In genomic region chr7:67234797-67235196, GRCm38 (mm10) we compare ENCODE assay signal across 11 mouse cellular contexts. TPM values are rescaled to one million over a fixed set of nuclear protein-coding genes. Genes with fewer than 3 reads are reported as not detected.
A peak's percentile ranks its signal among the peaks of the same experiment; 100 is the strongest.
DNase-seq lines count a peak whose midpoint lies in the region; ATAC-seq and TF ChIP-seq lines count a peak whose summit lies in the region.
"Had no signal": no experiment of that assay in that cellular context is flagged by ENCODE, and none has a peak within 500 bp of the region (broad histone marks: within the 10 kb centered on the region; RNA-seq: fewer than 3 reads in every experiment).

No protein-coding gene starts in this region.

- no peaks in the 10 kb centered on the region for H3K9me3 ChIP-seq in intestine, postnatal 0 days (ENCODE audit: control insufficient read depth)
- H3K9me3 ChIP-seq in intestine, embryonic 15.5 days = no peaks in the 10 kb centered on the region
- H3K9me3 ChIP-seq in heart, postnatal 0 days (replicated peaks; ENCODE audit: control insufficient read depth, low read length) = no peaks in the 10 kb centered on the region
- H3K9me3 ChIP-seq in midbrain, embryonic 11.5 days (ENCODE audit: control insufficient read depth, low read length) = no peaks in the 10 kb centered on the region
- H3K9me3 ChIP-seq: embryonic facial prominence, embryonic 12.5 days had no signal

- peaks cover 47% of the 10 kb centered on the region for H3K36me3 ChIP-seq in intestine, postnatal 0 days (ENCODE audit: control insufficient read depth, insufficient read depth)
- H3K36me3 ChIP-seq in intestine, embryonic 15.5 days = 0 out of 2 replicates have a peak, but pooled peaks cover 6% of the 10 kb centered on the region
- H3K36me3 ChIP-seq in heart, postnatal 0 days (replicated peaks; ENCODE audit: control insufficient read depth, insufficient read depth, low read length) = peaks cover 64% of the 10 kb centered on the region
- peaks cover 3% of the 10 kb centered on the region; the same call in 1 of the 2 replicates for H3K36me3 ChIP-seq in midbrain, embryonic 11.5 days (ENCODE audit: control insufficient read depth, insufficient read depth, low read length)

- peak; percentile 23 for DNase-seq in thymus, postnatal 4 days
- DNase-seq in thymus, postnatal 36 days = no peak
- peak; percentile 74 for DNase-seq in heart, postnatal 0 days (ENCODE audit: low spot score)
- peak; percentile 8 for DNase-seq in testis, postnatal 14 days (ENCODE audit: low spot score)
- no peak for DNase-seq in embryo, embryonic 10.5 days (ENCODE audit: low spot score)
- DNase-seq in midbrain, embryonic 11.5 days (ENCODE audit: low spot score, missing footprints) = no peak

- TF ChIP-seq EP300 in heart, postnatal 0 days (IDR thresholded peaks at IDR 0.05; ENCODE audit: low read depth) = no peak

- no peaks in the 10 kb centered on the region for H3K27me3 ChIP-seq in intestine, postnatal 0 days (replicated peaks; ENCODE audit: control insufficient read depth, insufficient read depth, low read length)
- no peaks in the 10 kb centered on the region for H3K27me3 ChIP-seq in intestine, embryonic 15.5 days (replicated peaks)
- H3K27me3 ChIP-seq in heart, postnatal 0 days (ENCODE audit: control insufficient read depth, insufficient read depth, low read length) = no peaks in the 10 kb centered on the region
- H3K27me3 ChIP-seq in midbrain, embryonic 11.5 days (ENCODE audit: control insufficient read depth, insufficient read depth, low read length) = no peaks in the 10 kb centered on the region
- H3K27me3 ChIP-seq: embryonic facial prominence, embryonic 12.5 days had no signal

- 76% methylated on average over 8 of the region's 8 CpGs for WGBS in intestine, postnatal 0 days
- 69% methylated on average over 8 of the region's 8 CpGs for WGBS in intestine, embryonic 15.5 days
- 21% methylated on average over 8 of the region's 8 CpGs for WGBS in heart, postnatal 0 days
- WGBS in midbrain, embryonic 11.5 days = 84% methylated on average over 8 of the region's 8 CpGs

- peak; percentile 37; the same call in 1 of the 2 replicates for TF ChIP-seq CTCF in intestine, postnatal 0 days (IDR thresholded peaks at IDR 0.05; ENCODE audit: low read depth)
- peak; percentile 38 for TF ChIP-seq CTCF in heart, postnatal 0 days (IDR thresholded peaks at IDR 0.05; ENCODE audit: low read depth)

- no peak overlapping the region for H3K4me2 ChIP-seq in intestine, postnatal 0 days (replicated peaks; ENCODE audit: low read depth)
- H3K4me2 ChIP-seq in intestine, embryonic 15.5 days (replicated peaks) = no peak overlapping the region
- H3K4me2 ChIP-seq in heart, postnatal 0 days (ENCODE audit: low read depth, low read length) = no peak overlapping the region
- no peak overlapping the region for H3K4me2 ChIP-seq in midbrain, embryonic 11.5 days
- H3K4me2 ChIP-seq: embryonic facial prominence, embryonic 12.5 days had no signal

- H3K9ac ChIP-seq in intestine, postnatal 0 days (ENCODE audit: low read depth, low read length) = no peak overlapping the region
- H3K9ac ChIP-seq in intestine, embryonic 15.5 days = no peak overlapping the region
- no peak overlapping the region for H3K9ac ChIP-seq in heart, postnatal 0 days (replicated peaks; ENCODE audit: low read depth, low read length)
- no peak overlapping the region for H3K9ac ChIP-seq in midbrain, embryonic 11.5 days (ENCODE audit: low read length)
- H3K9ac ChIP-seq: embryonic facial prominence, embryonic 12.5 days had no signal

- ATAC-seq in intestine, postnatal 0 days = no peak
- ATAC-seq in intestine, embryonic 15.5 days = no peak
- ATAC-seq in heart, postnatal 0 days (ENCODE audit: insufficient read depth, low read depth) = peak; percentile 65
- no peak for ATAC-seq in midbrain, embryonic 11.5 days (ENCODE audit: low FRiP score)

- no peak overlapping the region for H3K4me3 ChIP-seq in intestine, postnatal 0 days (ENCODE audit: low read depth, low read length)
- H3K4me3 ChIP-seq in intestine, embryonic 15.5 days (replicated peaks) = no peak overlapping the region
- H3K4me3 ChIP-seq in heart, postnatal 0 days (ENCODE audit: low read depth, low read length) = no peak overlapping the region
- H3K4me3 ChIP-seq in midbrain, embryonic 11.5 days (ENCODE audit: low read depth, low read length) = no peak overlapping the region
- H3K4me3 ChIP-seq: embryonic facial prominence, embryonic 12.5 days; left cerebral cortex, adult 2 months had no signal

- H3K4me1 ChIP-seq in intestine, postnatal 0 days (replicated peaks; ENCODE audit: control insufficient read depth, insufficient read depth, low read length) = no peaks in the 10 kb centered on the region
- H3K4me1 ChIP-seq in intestine, embryonic 15.5 days (replicated peaks) = no peaks in the 10 kb centered on the region
- H3K4me1 ChIP-seq in heart, postnatal 0 days (ENCODE audit: control insufficient read depth, insufficient read depth) = peaks cover 46% of the 10 kb centered on the region
- H3K4me1 ChIP-seq in midbrain, embryonic 11.5 days (ENCODE audit: control insufficient read depth, insufficient read depth, low read length) = no peaks in the 10 kb centered on the region
- H3K4me1 ChIP-seq: embryonic facial prominence, embryonic 12.5 days had no signal

- no peak overlapping the region for H3K27ac ChIP-seq in intestine, postnatal 0 days (ENCODE audit: low read depth, low read length)
- H3K27ac ChIP-seq in intestine, embryonic 15.5 days = no peak overlapping the region
- peak overlapping the region; percentile 56 for H3K27ac ChIP-seq in heart, postnatal 0 days (ENCODE audit: low read depth)
- no peak overlapping the region for H3K27ac ChIP-seq in midbrain, embryonic 11.5 days (ENCODE audit: low read depth, low read length)
- H3K27ac ChIP-seq: embryonic facial prominence, embryonic 12.5 days; left cerebral cortex, adult 2 months; macrophage had no signal

RNA-seq across cellular contexts. Expression of gene Lysmd4, which starts 12.5 kb away (rescaled TPM):
- 9.3 and 9.6 TPM in 2 replicates for polyA plus RNA-seq in intestine, postnatal 0 days (2015; fragmentation: Nextera tagmentation; extraction: Ambion mirVana)
- polyA plus RNA-seq in intestine, embryonic 15.5 days (2015; fragmentation: Nextera tagmentation; extraction: Ambion mirVana) = 11.1 and 12.5 TPM in 2 replicates
- 15.1 and 15.9 TPM in 2 replicates for total RNA-seq in heart, postnatal 0 days (2014; rRNA removed; ENCODE audit: low replicate concordance)
- polyA plus RNA-seq in heart, postnatal 0 days (2015; fragmentation: Nextera tagmentation; extraction: Ambion mirVana) = 14.8 and 15.0 TPM in 2 replicates
- polyA plus RNA-seq in midbrain, embryonic 11.5 days (2014; fragmentation: Nextera tagmentation; extraction: Ambion mirVana) = 12.5 and 12.7 TPM in 2 replicates

Comparison
In these comparisons a context has a peak if more than half of its experiments do, and no peak if none do; other contexts are left out.
1. DNase-seq: peak in thymus, postnatal 4 days (single experiment), heart, postnatal 0 days (single experiment) and testis, postnatal 14 days (single experiment); none in thymus, postnatal 36 days (0 of 2), embryo, embryonic 10.5 days (single experiment) and midbrain, embryonic 11.5 days (single experiment).